Mouse (Mus musculus): ENCODE measurements around the gene Slco3a1. TPM values are rescaled to one million over a fixed set of nuclear protein-coding genes. Genes with fewer than 3 reads are reported as not detected.

The Slco3a1 gene
- polyA plus RNA-seq, 1 experiment = not detected

DNA sequence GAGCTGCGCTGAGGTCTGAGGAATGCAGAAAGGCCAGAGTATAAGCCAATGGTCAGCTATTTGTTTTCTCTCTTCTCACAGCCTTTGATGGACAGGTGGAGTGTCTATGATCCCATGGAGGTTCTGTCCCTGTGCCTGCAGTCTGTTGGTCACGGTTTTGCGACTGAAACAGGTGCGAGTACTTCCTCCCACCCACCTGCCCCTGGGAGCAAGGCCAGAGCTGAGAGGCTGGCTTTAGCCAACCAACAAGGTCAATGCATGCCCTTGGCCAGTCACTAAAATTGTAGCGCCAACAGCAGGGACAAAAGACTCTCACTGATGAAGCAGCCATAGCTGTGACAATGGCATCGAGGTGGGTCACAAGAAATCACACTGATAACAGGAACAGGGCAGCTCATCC is 154.9 kb downstream of the Slco3a1 start:
- TF ChIP-seq GATA1 (IDR thresholded peaks at IDR 0.05; ENCODE audit: low read length) = no peak

- TF ChIP-seq GATA1 (IDR thresholded peaks at IDR 0.05; ENCODE audit: low read length) = no peak
These were observed 155.4 kb downstream of the Slco3a1 start for GRCm38 (mm10) chr7:74399154-74399553.

GRCm38 (mm10) chr7:74398326-74398725 is 156.3 kb downstream of the Slco3a1 start:
- TF ChIP-seq GATA1 (IDR thresholded peaks at IDR 0.05; ENCODE audit: low read length) = no peak

DNA sequence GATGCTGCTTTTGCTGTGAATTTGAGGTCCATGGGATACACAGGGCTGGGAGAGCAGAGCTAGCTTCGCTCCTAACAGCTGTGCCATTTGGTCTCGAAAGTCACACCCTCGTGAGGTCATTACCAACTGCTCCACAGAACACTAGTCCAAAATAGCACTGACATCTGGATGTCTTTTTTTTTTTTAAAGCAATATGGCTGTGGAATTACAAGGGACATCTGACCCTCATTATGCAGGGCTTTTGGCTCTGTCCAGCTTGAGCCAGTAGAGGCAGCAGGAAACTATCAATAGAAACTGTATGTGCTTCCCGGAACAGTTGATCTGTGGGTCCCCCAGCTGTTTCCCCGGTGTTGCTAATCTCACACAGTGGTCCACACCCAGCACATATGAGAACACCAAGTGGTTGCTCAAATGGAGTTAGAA is 163.1 kb downstream of the Slco3a1 start:
- TF ChIP-seq GATA1 (IDR thresholded peaks at IDR 0.05; ENCODE audit: low read length) = no peak

- no peak for TF ChIP-seq GATA1 (IDR thresholded peaks at IDR 0.05; ENCODE audit: low read length)
These were observed 165.0 kb downstream of the Slco3a1 start for GRCm38 (mm10) chr7:74389570-74389969.

DNA sequence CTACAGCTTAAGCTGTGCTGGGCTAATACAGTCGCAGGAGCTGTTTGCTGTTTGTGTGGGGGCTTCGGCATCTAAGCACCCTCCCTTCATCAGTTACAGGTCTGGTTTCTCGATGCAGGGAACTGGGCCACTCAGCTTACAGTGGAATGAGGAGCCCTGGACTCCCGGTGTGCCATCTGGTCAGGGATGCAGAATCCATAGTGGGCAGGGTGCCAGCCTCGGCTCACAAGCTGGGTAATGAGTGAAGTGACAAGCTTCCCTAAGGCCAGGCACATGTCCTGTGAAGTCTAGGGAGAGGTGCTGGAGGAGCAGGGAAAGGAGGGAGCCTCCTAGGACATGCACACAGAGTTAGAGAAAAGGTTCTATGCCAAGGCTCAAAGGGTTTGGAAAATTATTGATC is 168.3 kb downstream of the Slco3a1 start:
- no peak for TF ChIP-seq GATA1 (IDR thresholded peaks at IDR 0.05; ENCODE audit: low read length)

DNA sequence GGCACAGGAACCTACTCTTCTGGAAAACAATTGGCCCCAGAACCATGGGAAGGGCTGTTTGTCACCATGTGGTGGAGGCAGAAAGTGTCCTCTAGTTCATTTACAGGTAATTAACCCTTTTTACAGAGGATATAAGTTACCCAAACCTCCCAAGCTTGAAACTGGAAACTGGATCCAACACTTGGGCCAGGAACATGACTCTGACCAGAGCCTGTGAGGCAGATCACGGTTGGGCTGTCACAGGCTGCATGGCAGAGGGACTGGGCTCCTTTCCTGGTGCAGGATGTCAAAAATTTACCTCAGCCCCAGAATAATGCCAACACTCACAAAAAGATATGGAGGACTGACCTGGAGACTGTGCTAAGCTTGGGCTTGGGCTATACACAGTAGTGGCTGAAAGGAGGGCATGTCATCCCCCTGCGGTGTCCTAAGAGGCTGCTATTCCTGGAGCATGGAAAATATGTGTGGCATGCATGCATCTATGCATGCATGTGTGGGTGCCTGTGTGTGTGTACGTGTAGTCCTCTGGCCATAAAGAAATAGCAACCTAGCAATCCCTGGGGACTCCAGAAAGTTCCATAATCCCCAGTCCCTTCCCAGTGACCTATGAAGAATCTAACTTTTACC is 171.4 kb downstream of the Slco3a1 start:
- no peak for TF ChIP-seq GATA1 (IDR thresholded peaks at IDR 0.05; ENCODE audit: low read length)

GRCm38 (mm10) chr7:74382286-74382685 is 172.3 kb downstream of the Slco3a1 start:
- TF ChIP-seq GATA1 (IDR thresholded peaks at IDR 0.05; ENCODE audit: low read length) = no peak

DNA sequence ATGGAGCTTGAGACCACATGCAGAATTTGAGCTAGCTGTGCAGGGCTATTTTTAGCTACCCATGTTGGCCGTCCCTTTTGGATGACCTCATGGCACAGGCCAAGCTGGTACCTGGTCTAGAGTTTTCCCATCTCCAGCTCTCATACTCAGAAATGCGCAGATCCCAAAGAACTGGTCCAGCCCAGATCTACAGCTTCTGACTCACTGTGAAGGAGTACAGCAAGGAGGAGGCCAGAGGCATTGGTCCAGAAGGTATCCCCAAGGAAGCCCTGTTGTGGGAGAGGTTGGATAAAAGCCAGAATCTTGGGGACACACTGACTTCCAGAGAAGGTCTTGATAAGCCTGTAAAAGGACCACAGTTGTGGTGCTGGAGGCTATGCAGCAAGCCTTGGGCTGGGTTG is 172.7 kb downstream of the Slco3a1 start:
- TF ChIP-seq GATA1 (IDR thresholded peaks at IDR 0.05; ENCODE audit: low read length) = no peak

DNA sequence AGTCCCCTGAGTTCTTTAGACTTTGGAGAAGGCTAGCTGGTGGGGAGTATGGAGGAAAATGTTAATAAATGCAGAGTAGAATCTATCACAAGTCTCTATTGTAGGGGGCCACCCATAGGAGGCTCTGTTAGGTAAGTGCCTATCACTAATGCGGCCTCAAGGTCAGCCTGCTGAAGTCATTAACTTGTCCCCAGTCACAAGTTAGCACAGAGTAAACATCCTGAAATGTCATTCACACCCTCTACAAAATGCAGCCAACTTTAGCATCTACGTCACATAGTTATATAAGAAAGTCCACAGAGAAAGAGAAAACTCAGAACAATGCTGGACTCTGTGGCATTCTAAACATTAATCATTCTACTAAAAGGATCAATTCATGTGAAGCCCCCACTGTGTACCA is 173.5 kb downstream of the Slco3a1 start:
- TF ChIP-seq GATA1 (IDR thresholded peaks at IDR 0.05; ENCODE audit: low read length) = no peak

- TF ChIP-seq GATA1 (IDR thresholded peaks at IDR 0.05; ENCODE audit: low read length) = no peak
These were observed 176.7 kb downstream of the Slco3a1 start for GRCm38 (mm10) chr7:74377909-74378308.

GRCm38 (mm10) chr7:74376397-74377044 is 178.1 kb downstream of the Slco3a1 start:
- no peak for TF ChIP-seq GATA1 (IDR thresholded peaks at IDR 0.05; ENCODE audit: low read length)

- TF ChIP-seq GATA1 (IDR thresholded peaks at IDR 0.05; ENCODE audit: low read length) = no peak
These were observed 179.2 kb downstream of the Slco3a1 start for GRCm38 (mm10) chr7:74375174-74375957.

GRCm38 (mm10) chr7:74373056-74373455 is 181.5 kb downstream of the Slco3a1 start:
- TF ChIP-seq GATA1 (IDR thresholded peaks at IDR 0.05; ENCODE audit: low read length) = no peak

- TF ChIP-seq GATA1 (IDR thresholded peaks at IDR 0.05; ENCODE audit: low read length) = no peak
These were observed 182.4 kb downstream of the Slco3a1 start for GRCm38 (mm10) chr7:74372141-74372582.

DNA sequence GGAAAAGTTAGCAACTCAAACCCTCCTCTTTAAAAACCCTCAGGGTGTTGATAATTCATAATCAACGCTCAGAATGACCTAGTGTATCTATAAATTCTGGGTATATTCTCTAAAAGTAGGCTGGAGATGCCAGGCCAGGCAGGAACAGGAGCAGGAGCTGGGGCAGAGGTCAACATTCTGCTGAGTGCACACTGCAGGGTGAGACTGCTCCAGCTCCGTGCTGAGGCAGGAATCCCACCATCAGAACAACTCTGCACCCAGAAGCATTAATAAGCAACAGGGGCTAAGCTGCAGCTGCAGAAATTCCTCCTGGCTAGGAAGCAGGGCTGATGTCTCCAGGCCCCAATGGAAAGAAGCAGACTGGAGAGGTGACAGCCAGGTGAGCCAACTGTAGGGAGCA is 182.9 kb downstream of the Slco3a1 start:
- TF ChIP-seq GATA1 (IDR thresholded peaks at IDR 0.05; ENCODE audit: low read length) = no peak
